Comparison of ENCODE assay signal across 8 mouse cellular contexts in genomic region chr1:131867946-131868290, GRCm38 (mm10). TPM values are rescaled to one million over a fixed set of nuclear protein-coding genes. Genes with fewer than 3 reads are reported as not detected.
DNase-seq lines count a peak whose midpoint lies in the region; ATAC-seq and TF ChIP-seq lines count a peak whose summit lies in the region.

No protein-coding gene starts in this region.

- ATAC-seq in kidney, embryonic 15.5 days (replicated peaks; ENCODE audit: low FRiP score) = no peak
- ATAC-seq in hindbrain, embryonic 11.5 days (ENCODE audit: low FRiP score) = no peak; the same call in 1 of the 2 replicates

- H3K27me3 ChIP-seq in kidney, embryonic 15.5 days = no peaks in the 10 kb centered on the region
- peaks cover 18% of the 10 kb centered on the region for H3K27me3 ChIP-seq in embryonic facial prominence, embryonic 10.5 days (replicated peaks; ENCODE audit: low read depth, poor library complexity, severe bottlenecking)
- 0 out of 2 replicates have a peak, but pooled peaks cover 3% of the 10 kb centered on the region for H3K27me3 ChIP-seq in hindbrain, embryonic 11.5 days (ENCODE audit: control insufficient read depth, insufficient read depth, low read length)

- no peak overlapping the region for H3K27ac ChIP-seq in kidney, embryonic 15.5 days
- H3K27ac ChIP-seq in embryonic facial prominence, embryonic 10.5 days (replicated peaks) = peak overlapping the region; percentile 73
- no peak overlapping the region for H3K27ac ChIP-seq in hindbrain, embryonic 11.5 days (ENCODE audit: low read depth, low read length)
- no peak overlapping the region for H3K27ac ChIP-seq in olfactory bulb, adult 2 months (ENCODE audit: insufficient read depth, low read depth, low read length)

- H3K9me3 ChIP-seq in kidney, embryonic 15.5 days (replicated peaks) = no peaks in the 10 kb centered on the region
- no peaks in the 10 kb centered on the region for H3K9me3 ChIP-seq in embryonic facial prominence, embryonic 10.5 days
- H3K9me3 ChIP-seq in hindbrain, embryonic 11.5 days (ENCODE audit: control insufficient read depth, low read length) = no peaks in the 10 kb centered on the region

- H3K9ac ChIP-seq in kidney, embryonic 15.5 days = peak overlapping the region; percentile 48
- no peak overlapping the region; the same call in 1 of the 2 replicates for H3K9ac ChIP-seq in hindbrain, embryonic 11.5 days (ENCODE audit: low read depth, low read length)

- DNase-seq in kidney, postnatal 36 days = no peak
- DNase-seq in embryonic facial prominence, embryonic 10.5 days (ENCODE audit: low spot score) = no peak
- no peak for DNase-seq in hindbrain, embryonic 11.5 days (ENCODE audit: low spot score)
- peak; percentile 42 for DNase-seq in lung, adult 2 months
- no peak for DNase-seq in right cerebral cortex, adult 2 months (ENCODE audit: low spot score in 2 of 2)
- DNase-seq in cerebellum, adult 11 months = no peak

- no peaks in the 10 kb centered on the region for H3K36me3 ChIP-seq in kidney, embryonic 15.5 days
- no peaks in the 10 kb centered on the region for H3K36me3 ChIP-seq in embryonic facial prominence, embryonic 10.5 days (replicated peaks)
- no peaks in the 10 kb centered on the region for H3K36me3 ChIP-seq in hindbrain, embryonic 11.5 days (ENCODE audit: control insufficient read depth, insufficient read depth, low read length)

- 17% methylated on average over 10 of the region's 10 CpGs for WGBS in kidney, embryonic 15.5 days
- 26% methylated on average over 10 of the region's 10 CpGs for WGBS in embryonic facial prominence, embryonic 10.5 days
- 28% methylated on average over 10 of the region's 10 CpGs for WGBS in hindbrain, embryonic 11.5 days
- 12% methylated on average over 10 of the region's 10 CpGs for WGBS in lung, adult 2 months
- 35% methylated on average over 10 of the region's 10 CpGs for WGBS in olfactory bulb, adult 2 months

- TF ChIP-seq CTCF in lung, adult 2 months (IDR thresholded peaks at IDR 0.05; ENCODE audit: insufficient read depth, low read length) = no peak
- TF ChIP-seq CTCF in olfactory bulb, adult 2 months (IDR thresholded peaks at IDR 0.05; ENCODE audit: insufficient read depth, low read depth, low read length) = no peak

- no peak for TF ChIP-seq POLR2A in lung, adult 2 months (IDR thresholded peaks at IDR 0.05; ENCODE audit: borderline replicate concordance, extremely low read depth, low read depth, low read length)
- no peak for TF ChIP-seq POLR2A in olfactory bulb, adult 2 months (IDR thresholded peaks at IDR 0.05; ENCODE audit: insufficient read depth, low read depth, low read length)

- peak overlapping the region; percentile 90 for H3K4me2 ChIP-seq in kidney, embryonic 15.5 days
- H3K4me2 ChIP-seq in hindbrain, embryonic 11.5 days (replicated peaks; ENCODE audit: low read depth, low read length) = peak overlapping the region; percentile 76

- peaks cover 8% of the 10 kb centered on the region for H3K4me1 ChIP-seq in kidney, embryonic 15.5 days
- H3K4me1 ChIP-seq in embryonic facial prominence, embryonic 10.5 days = peaks cover 7% of the 10 kb centered on the region
- no peaks in the 10 kb centered on the region for H3K4me1 ChIP-seq in hindbrain, embryonic 11.5 days (replicated peaks; ENCODE audit: control insufficient read depth, insufficient read depth, low read length)
- H3K4me1 ChIP-seq in lung, adult 2 months (ENCODE audit: control insufficient read depth, insufficient read depth, low read length) = no peaks in the 10 kb centered on the region; the same call in 1 of the 2 replicates
- peaks cover 9% of the 10 kb centered on the region for H3K4me1 ChIP-seq in olfactory bulb, adult 2 months (ENCODE audit: control insufficient read depth, insufficient read depth, low read length)

- H3K4me3 ChIP-seq in kidney, embryonic 15.5 days (replicated peaks) = peak overlapping the region; percentile 62
- H3K4me3 ChIP-seq in embryonic facial prominence, embryonic 10.5 days = peak overlapping the region; percentile 73
- H3K4me3 ChIP-seq in hindbrain, embryonic 11.5 days (ENCODE audit: low read depth, low read length) = peak overlapping the region; percentile 53
- peak overlapping the region; percentile 84 for H3K4me3 ChIP-seq in lung, adult 2 months (replicated peaks; ENCODE audit: extremely low read depth, low read depth, low read length)
- H3K4me3 ChIP-seq in olfactory bulb, adult 2 months (ENCODE audit: insufficient read depth, low read depth, low read length) = peak overlapping the region; percentile 74

RNA-seq across cellular contexts. Expression of gene Rab29, which starts 0.9 kb away (rescaled TPM):
- polyA plus RNA-seq in kidney, embryonic 15.5 days (2015; fragmentation: Nextera tagmentation; extraction: Ambion mirVana) = 18.3 and 18.7 TPM in 2 replicates
- polyA plus RNA-seq in embryonic facial prominence, embryonic 10.5 days (2016; fragmentation: Nextera tagmentation; extraction: Ambion mirVana) = 9.6 and 11.7 TPM in 2 replicates
- 13.2 and 14.5 TPM in 2 replicates for polyA plus RNA-seq in hindbrain, embryonic 11.5 days (2014; fragmentation: Nextera tagmentation; extraction: Ambion mirVana)
- polyA plus RNA-seq in lung, adult 2 months (2012; rRNA removed) = 22.2 and 31.5 TPM in 2 replicates
- polyA plus RNA-seq in olfactory bulb, adult 2 months (2012; ENCODE audit: insufficient read depth, insufficient read length, low replicate concordance, missing spikeins) = not detected in 2 replicates

RNA-seq across cellular contexts. Expression of gene Slc41a1, which starts 40.6 kb away (rescaled TPM):
- polyA plus RNA-seq in kidney, embryonic 15.5 days (2015; fragmentation: Nextera tagmentation; extraction: Ambion mirVana) = 12.7 and 15.5 TPM in 2 replicates
- 12.3 TPM in 2 replicates for polyA plus RNA-seq in embryonic facial prominence, embryonic 10.5 days (2016; fragmentation: Nextera tagmentation; extraction: Ambion mirVana)
- polyA plus RNA-seq in hindbrain, embryonic 11.5 days (2014; fragmentation: Nextera tagmentation; extraction: Ambion mirVana) = 8.0 and 8.2 TPM in 2 replicates
- 48.5 and 61.2 TPM in 2 replicates for polyA plus RNA-seq in lung, adult 2 months (2012; rRNA removed)
- polyA plus RNA-seq in olfactory bulb, adult 2 months (2012; ENCODE audit: insufficient read depth, insufficient read length, low replicate concordance, missing spikeins) = not detected in 2 replicates

RNA-seq across cellular contexts. Expression of gene Nucks1, which starts 42.4 kb away (rescaled TPM):
- polyA plus RNA-seq in kidney, embryonic 15.5 days (2015; fragmentation: Nextera tagmentation; extraction: Ambion mirVana) = 85.7 and 93.2 TPM in 2 replicates
- 104 and 105 TPM in 2 replicates for polyA plus RNA-seq in embryonic facial prominence, embryonic 10.5 days (2016; fragmentation: Nextera tagmentation; extraction: Ambion mirVana)
- 53.3 and 66.1 TPM in 2 replicates for polyA plus RNA-seq in hindbrain, embryonic 11.5 days (2014; fragmentation: Nextera tagmentation; extraction: Ambion mirVana)
- 5.6 and 11.3 TPM in 2 replicates for polyA plus RNA-seq in lung, adult 2 months (2012; rRNA removed)
- polyA plus RNA-seq in olfactory bulb, adult 2 months (2012; ENCODE audit: insufficient read depth, insufficient read length, low replicate concordance, missing spikeins) = 215 and 292 TPM in 2 replicates

Comparison
In these comparisons a context has a peak if more than half of its experiments do, and no peak if none do; other contexts are left out.
1. RNA of gene Rab29, which starts 0.9 kb away (polyA plus RNA-seq): 22.2 to 31.5 TPM in lung, adult 2 months, 18.3 to 18.7 TPM in kidney, embryonic 15.5 days, 13.2 to 14.5 TPM in hindbrain, embryonic 11.5 days and 9.6 to 11.7 TPM in embryonic facial prominence, embryonic 10.5 days; not detected in olfactory bulb, adult 2 months; every median in the first group is over 10 times any median in the second.
2. Peak in every context shown above with its lines, with median percentiles within 50 percentile points of each other: H3K4me3 ChIP-seq.